Mouse (Mus musculus) kidney, adult 2 months (tissue): ENCODE results near the gene Syt5. TPM values are rescaled to one million over a fixed set of nuclear protein-coding genes. Genes with fewer than 3 reads are reported as not detected.

Experiments used
- DNase-seq: peaks from one replicate; pipeline ENCODE4 v3.0.0; 2021
- H3K27ac ChIP-seq: fragments of 200-500 bp; 2 replicates; pipeline ENCODE4 v1.5.1; 2012; ENCODE audit warnings: low read depth, low read length, control low read depth, inconsistent platforms; ENCODE audit not compliant: insufficient read depth
- H3K27me3 ChIP-seq: fragments of 200-500 bp; replicated peaks from 2 replicates; pipeline ENCODE4 v1.6.1; 2012; ENCODE audit warnings: mild to moderate bottlenecking, moderate library complexity, low read length, inconsistent platforms; ENCODE audit not compliant: control insufficient read depth, insufficient read depth
- H3K36me3 ChIP-seq: fragments of 200-500 bp; 2 replicates; pipeline ENCODE4 v1.6.1; 2012; ENCODE audit warnings: mild to moderate bottlenecking, moderate library complexity, low read length, inconsistent platforms; ENCODE audit not compliant: control insufficient read depth, insufficient read depth
- H3K4me1 ChIP-seq: fragments of 200-500 bp; 2 replicates; pipeline ENCODE4 v1.6.1; 2011; ENCODE audit warnings: low read length; ENCODE audit not compliant: control insufficient read depth, insufficient read depth
- H3K4me3 ChIP-seq: fragments of 200-500 bp; 2 replicates; pipeline ENCODE4 v1.5.1; 2011; ENCODE audit warnings: mild to moderate bottlenecking, low read depth, low read length, control low read depth; ENCODE audit not compliant: insufficient read depth
- CTCF ChIP-seq: fragments of 200-500 bp; conservative IDR thresholded peaks from 2 replicates; pipeline ENCODE4 v1.5.1; 2011; ENCODE audit warnings: low read depth, mild to moderate bottlenecking, control low read depth, low read length, moderate library complexity, mixed read lengths; ENCODE audit not compliant: insufficient read depth, insufficient read length
- POLR2A ChIP-seq: fragments of 200-500 bp; IDR thresholded peaks from one replicate; pipeline ENCODE4 v1.6.1; 2011; ENCODE audit warnings: low read depth, low read length, control low read depth
- WGBS: fragments of 180-500 bp; shearing (Covaris S2); methylation state at CpG from one replicate; pipeline ENCODE4 v1.1.7; 2018; 5-methylcytosine and 5-hydroxymethylcytosine counted together
- polyA plus RNA-seq: library from polyadenylated mRNA; depleted of rRNA; stranded (reverse); fragments of >200 nt; gene quantifications from 2 replicates; pipeline ENCODE4 v1.2.3, GENCODE M21; 2012

Gene Syt5
- polyA plus RNA-seq, 1 experiment = 0.55 TPM

GRCm38 (mm10) chr7:4546591-4547131, 680 bp downstream of the Syt5 start:
- DNase-seq = peak; percentile 45
- no peaks in the 10 kb centered on the region for H3K36me3 ChIP-seq
- H3K27me3 ChIP-seq = no peaks in the 10 kb centered on the region
- H3K4me1 ChIP-seq = no peaks in the 10 kb centered on the region
- no peak overlapping the region for H3K27ac ChIP-seq
- WGBS = 3% methylated on average over 26 of the region's 26 CpGs
- no peak overlapping the region for H3K4me3 ChIP-seq
- no peak for TF ChIP-seq POLR2A
- TF ChIP-seq CTCF = no peak

DNA sequence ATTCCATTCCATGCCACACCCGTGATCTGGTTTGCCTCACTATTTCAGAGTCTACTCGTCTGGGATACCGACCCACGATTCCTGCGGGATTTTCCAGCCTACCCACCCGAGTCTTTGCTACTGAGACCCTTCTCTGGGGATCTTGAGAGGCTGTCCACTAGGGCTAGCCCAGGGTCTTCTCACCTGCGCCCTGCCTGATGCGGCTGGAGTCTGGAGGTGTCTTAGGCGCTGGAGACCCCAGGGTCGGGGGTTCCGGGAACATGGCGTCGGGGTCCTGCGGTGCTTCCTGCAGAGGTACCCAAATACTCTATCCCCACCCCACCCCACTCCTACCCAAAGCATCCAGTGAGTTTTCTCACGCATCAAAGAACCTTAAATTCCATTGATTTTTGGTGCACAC, 1.3 kb downstream of the Syt5 start:
- Histone ChIP-seq H3K36me3 (no peaks in the 10 kb centered on the region), H3K27ac (no peak overlapping the region), H3K4me1 (no peaks in the 10 kb centered on the region), H3K27me3 (no peaks in the 10 kb centered on the region), H3K4me3 (no peak overlapping the region)
- 83% methylated on average over 15 of the region's 15 CpGs for WGBS
- DNase-seq = no peak
- TF ChIP-seq POLR2A (no peak), CTCF (no peak)

GRCm38 (mm10) chr7:4542013-4542412, 5.3 kb downstream of the Syt5 start:
- Histone ChIP-seq H3K4me1 (no peaks in the 10 kb centered on the region), H3K27me3 (no peaks in the 10 kb centered on the region), H3K4me3 (no peak overlapping the region), H3K27ac (no peak overlapping the region), H3K36me3 (no peaks in the 10 kb centered on the region)
- 53% methylated on average over 17 of the region's 17 CpGs for WGBS
- no peak for TF ChIP-seq CTCF
- no peak for TF ChIP-seq POLR2A
- DNase-seq = peak; percentile 8

DNA sequence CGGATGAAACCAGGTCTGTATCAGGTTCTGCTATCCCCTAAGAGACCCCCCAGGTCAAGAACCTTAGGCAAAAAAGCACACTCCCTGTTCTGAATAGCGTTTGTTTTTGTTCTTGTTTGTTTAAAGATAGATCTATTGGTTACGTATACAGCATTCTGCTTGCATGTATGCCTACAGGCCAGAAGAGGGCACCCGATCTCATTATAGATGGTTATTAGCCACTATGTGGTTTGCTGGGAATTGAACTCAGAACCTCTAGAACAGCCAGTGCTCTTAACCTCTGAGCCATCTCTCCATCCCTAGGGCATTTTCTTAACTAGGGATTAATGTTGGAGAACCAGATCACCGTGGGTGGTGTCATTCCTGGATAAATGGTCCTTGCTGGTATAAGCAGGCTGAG, 6.0 kb downstream of the Syt5 start:
- Histone ChIP-seq H3K4me3 (no peak overlapping the region), H3K27ac (no peak overlapping the region), H3K27me3 (no peaks in the 10 kb centered on the region), H3K4me1 (no peaks in the 10 kb centered on the region), H3K36me3 (no peaks in the 10 kb centered on the region)
- no peak for TF ChIP-seq POLR2A
- TF ChIP-seq CTCF = no peak
- no peak for DNase-seq
- 63% methylated on average over 5 of the region's 5 CpGs for WGBS

- Histone ChIP-seq H3K4me3 (no peak overlapping the region), H3K36me3 (no peaks in the 10 kb centered on the region), H3K4me1 (no peaks in the 10 kb centered on the region), H3K27me3 (no peaks in the 10 kb centered on the region), H3K27ac (no peak overlapping the region)
- no peak for TF ChIP-seq POLR2A
- no peak for TF ChIP-seq CTCF
- DNase-seq = no peak
- 82% methylated on average over 2 of the region's 2 CpGs for WGBS
Measured at GRCm38 (mm10) chr7:4539019-4539418, 8.3 kb downstream of the Syt5 start.

- Histone ChIP-seq H3K36me3 (no peaks in the 10 kb centered on the region), H3K27ac (no peak overlapping the region), H3K4me3 (no peak overlapping the region), H3K4me1 (no peaks in the 10 kb centered on the region), H3K27me3 (no peaks in the 10 kb centered on the region)
- no peak for TF ChIP-seq CTCF
- TF ChIP-seq POLR2A = no peak
- 45% methylated on average over 4 of the region's 4 CpGs for WGBS
- no peak for DNase-seq
Measured at GRCm38 (mm10) chr7:4537181-4537580, 10.2 kb downstream of the Syt5 start.

DNA sequence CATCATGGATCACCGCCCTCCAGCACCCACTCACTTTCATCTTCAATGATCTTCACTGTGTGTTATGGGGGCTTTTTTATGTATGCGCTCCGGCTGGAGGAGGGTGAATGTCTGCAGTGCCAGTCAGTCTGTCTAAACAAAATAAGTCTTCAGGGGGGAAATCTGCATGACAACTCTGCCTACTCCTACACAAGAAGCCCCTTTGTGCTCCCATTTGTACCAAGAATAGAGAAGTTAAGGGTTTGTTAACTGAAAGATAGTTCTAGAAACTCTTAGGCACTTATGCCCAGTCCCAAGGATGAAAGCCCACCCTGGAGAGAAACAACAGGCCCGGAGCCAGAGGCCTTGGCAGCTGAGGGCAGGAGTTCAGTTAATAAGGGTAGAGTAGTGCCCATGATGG, 11.0 kb downstream of the Syt5 start:
- no peak overlapping the region for H3K4me3 ChIP-seq
- 75% methylated on average over 4 of the region's 4 CpGs for WGBS
- TF ChIP-seq POLR2A (no peak), CTCF (no peak)
- no peaks in the 10 kb centered on the region for H3K4me1 ChIP-seq
- H3K27ac ChIP-seq = no peak overlapping the region
- no peak for DNase-seq
- H3K27me3 ChIP-seq = no peaks in the 10 kb centered on the region
- no peaks in the 10 kb centered on the region for H3K36me3 ChIP-seq
